Mouse (Mus musculus): ENCODE measurements around the gene Acta2. TPM values are rescaled to one million over a fixed set of nuclear protein-coding genes. Genes with fewer than 3 reads are reported as not detected.

Acta2 gene
- polyA plus RNA-seq, 1 experiment: 117 TPM

DNA sequence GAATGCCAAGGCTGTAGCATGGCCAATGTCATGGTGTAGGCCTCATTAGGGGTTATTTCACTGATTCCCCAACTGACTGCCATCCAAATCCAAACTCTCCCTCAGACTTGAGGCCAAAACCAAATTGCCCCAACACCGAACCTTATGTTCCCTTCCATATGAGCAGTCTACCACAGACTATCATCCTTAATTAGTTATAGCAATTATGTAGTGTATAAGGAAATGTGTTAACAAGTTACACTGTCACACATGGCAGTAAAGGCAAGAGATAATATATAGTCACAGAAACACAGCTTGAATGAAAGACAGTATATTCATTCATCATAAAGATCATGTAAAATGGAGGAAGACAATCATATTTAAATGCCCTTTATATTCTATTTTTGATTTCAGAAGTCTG lies 17.7 kb upstream of the Acta2 start:
- H3K4me1 ChIP-seq (replicated peaks; ENCODE audit: control insufficient read depth, insufficient read depth, low read length): no peaks in the 10 kb centered on the region; the same call in 1 of the 2 replicates
- TF ChIP-seq POLR2A (IDR thresholded peaks at IDR 0.05; ENCODE audit: control insufficient read depth, extremely low read depth, insufficient read depth, low read length, poor library complexity) (no peak), CTCF (IDR thresholded peaks at IDR 0.05; ENCODE audit: borderline replicate concordance, control insufficient read depth, extremely low read depth, insufficient read depth, low read length, poor library complexity) (no peak)
- no peak overlapping the region for H3K4me3 ChIP-seq (ENCODE audit: control insufficient read depth, insufficient read depth, low read length)
- H3K27me3 ChIP-seq (ENCODE audit: control insufficient read depth, insufficient read depth, low read length): no peaks in the 10 kb centered on the region
- H3K36me3 ChIP-seq (ENCODE audit: control insufficient read depth, insufficient read depth, low read length): no peaks in the 10 kb centered on the region
- DNase-seq: no peak
- H3K27ac ChIP-seq (ENCODE audit: control insufficient read depth, insufficient read depth, low read length): no peak overlapping the region
- 100% methylated on average over 1 of the region's 1 CpGs for WGBS

DNA sequence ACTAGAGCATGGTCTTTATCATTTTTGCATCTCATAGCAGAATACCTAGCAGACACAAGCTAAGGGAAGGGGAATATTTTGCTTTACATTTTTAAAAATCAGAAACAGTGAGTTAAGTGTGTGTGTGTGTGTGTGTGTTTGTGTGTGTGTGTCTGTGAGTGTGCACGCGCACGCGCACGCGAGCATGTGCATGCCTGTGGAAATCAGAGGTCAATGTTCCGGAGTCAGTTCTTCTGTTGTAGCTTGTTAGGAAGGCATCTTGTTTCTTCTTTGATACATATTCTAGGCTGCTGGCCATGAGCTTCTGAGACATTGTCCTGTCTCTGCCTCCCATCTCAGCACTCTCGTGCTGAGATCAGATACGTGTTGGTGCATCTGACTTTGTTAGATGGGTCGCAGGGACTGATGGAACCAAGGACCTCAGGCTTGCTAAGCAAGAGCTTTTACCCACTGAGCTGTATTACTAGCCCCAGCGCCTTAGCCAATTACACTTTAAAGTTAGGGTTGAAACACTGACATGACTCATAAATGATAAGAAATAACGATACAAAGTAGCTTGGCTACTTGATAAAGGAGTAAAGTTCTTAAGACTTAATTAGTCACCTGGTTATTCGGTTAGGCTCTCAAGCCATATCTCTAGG lies 15.6 kb upstream of the Acta2 start:
- no peak for DNase-seq
- Histone ChIP-seq H3K27me3 (ENCODE audit: control insufficient read depth, insufficient read depth, low read length) (no peaks in the 10 kb centered on the region), H3K4me1 (replicated peaks; ENCODE audit: control insufficient read depth, insufficient read depth, low read length) (no peaks in the 10 kb centered on the region; the same call in 1 of the 2 replicates), H3K27ac (ENCODE audit: control insufficient read depth, insufficient read depth, low read length) (no peak overlapping the region), H3K36me3 (ENCODE audit: control insufficient read depth, insufficient read depth, low read length) (no peaks in the 10 kb centered on the region), H3K4me3 (ENCODE audit: control insufficient read depth, insufficient read depth, low read length) (no peak overlapping the region)
- 98% methylated on average over 13 of the region's 13 CpGs for WGBS
- TF ChIP-seq POLR2A (IDR thresholded peaks at IDR 0.05; ENCODE audit: control insufficient read depth, extremely low read depth, insufficient read depth, low read length, poor library complexity) (no peak), CTCF (IDR thresholded peaks at IDR 0.05; ENCODE audit: borderline replicate concordance, control insufficient read depth, extremely low read depth, insufficient read depth, low read length, poor library complexity) (no peak)

DNA sequence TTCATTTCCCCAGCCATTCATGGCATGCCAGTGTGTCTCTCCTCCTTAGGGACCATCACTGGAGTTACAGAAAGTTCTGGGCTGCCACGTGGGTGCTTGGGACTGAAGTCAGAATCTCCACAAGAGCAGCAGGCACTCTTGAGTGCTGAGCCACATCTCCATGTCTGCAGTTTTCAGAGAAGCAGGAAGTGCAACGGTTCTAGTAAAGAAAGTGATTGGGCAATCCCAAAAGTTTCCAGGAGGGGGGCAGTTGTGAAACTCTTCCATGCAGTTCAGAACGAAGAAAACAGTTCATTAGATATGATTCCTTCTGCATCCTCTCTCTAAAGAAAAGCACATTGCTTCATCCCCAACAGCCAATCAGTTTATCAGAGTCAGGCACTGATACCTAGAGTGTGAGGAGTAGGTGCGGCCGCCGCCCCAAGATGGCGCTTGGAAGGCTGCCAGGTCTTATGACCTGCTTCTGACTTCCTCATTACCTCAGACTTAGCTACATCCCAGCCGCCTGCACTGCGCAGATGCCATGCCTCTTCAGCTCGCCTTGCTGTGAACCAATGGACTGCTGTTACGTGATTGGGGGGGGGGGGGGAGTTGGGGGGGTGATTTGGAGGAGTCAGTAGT lies 14.8 kb upstream of the Acta2 start:
- Histone ChIP-seq H3K36me3 (ENCODE audit: control insufficient read depth, insufficient read depth, low read length) (no peaks in the 10 kb centered on the region), H3K4me3 (ENCODE audit: control insufficient read depth, insufficient read depth, low read length) (no peak overlapping the region), H3K27ac (ENCODE audit: control insufficient read depth, insufficient read depth, low read length) (no peak overlapping the region), H3K4me1 (replicated peaks; ENCODE audit: control insufficient read depth, insufficient read depth, low read length) (no peaks in the 10 kb centered on the region; the same call in 1 of the 2 replicates), H3K27me3 (ENCODE audit: control insufficient read depth, insufficient read depth, low read length) (no peaks in the 10 kb centered on the region)
- TF ChIP-seq CTCF (IDR thresholded peaks at IDR 0.05; ENCODE audit: borderline replicate concordance, control insufficient read depth, extremely low read depth, insufficient read depth, low read length, poor library complexity) (no peak), POLR2A (IDR thresholded peaks at IDR 0.05; ENCODE audit: control insufficient read depth, extremely low read depth, insufficient read depth, low read length, poor library complexity) (no peak)
- WGBS: 89% methylated on average over 11 of the region's 11 CpGs
- DNase-seq: no peak

DNA sequence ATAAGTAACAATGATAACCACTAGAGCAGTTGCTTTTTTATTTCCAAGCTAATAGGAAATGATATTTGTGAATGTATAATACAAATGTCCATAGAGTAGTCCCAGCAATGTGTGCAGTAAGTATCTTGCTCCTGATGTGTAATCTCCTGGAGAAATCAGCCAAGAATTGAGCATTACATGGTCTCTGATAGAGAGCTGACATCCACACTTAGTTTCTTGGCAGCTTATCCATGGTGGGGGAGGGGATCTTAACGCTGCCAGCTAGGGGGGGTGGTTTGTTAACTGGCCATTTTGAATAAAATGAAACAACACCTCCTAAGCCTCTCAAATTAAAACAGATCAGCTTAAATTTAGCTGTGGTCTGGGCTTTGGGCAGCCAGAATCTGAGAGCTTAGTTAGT lies 13.6 kb upstream of the Acta2 start:
- 83% methylated on average over 1 of the region's 1 CpGs for WGBS
- H3K27ac ChIP-seq (ENCODE audit: control insufficient read depth, insufficient read depth, low read length): no peak overlapping the region
- TF ChIP-seq POLR2A (IDR thresholded peaks at IDR 0.05; ENCODE audit: control insufficient read depth, extremely low read depth, insufficient read depth, low read length, poor library complexity) (no peak), CTCF (IDR thresholded peaks at IDR 0.05; ENCODE audit: borderline replicate concordance, control insufficient read depth, extremely low read depth, insufficient read depth, low read length, poor library complexity) (no peak)
- no peaks in the 10 kb centered on the region for H3K27me3 ChIP-seq (ENCODE audit: control insufficient read depth, insufficient read depth, low read length)
- no peaks in the 10 kb centered on the region; the same call in 1 of the 2 replicates for H3K4me1 ChIP-seq (replicated peaks; ENCODE audit: control insufficient read depth, insufficient read depth, low read length)
- no peak for DNase-seq
- no peak overlapping the region for H3K4me3 ChIP-seq (ENCODE audit: control insufficient read depth, insufficient read depth, low read length)
- H3K36me3 ChIP-seq (ENCODE audit: control insufficient read depth, insufficient read depth, low read length): no peaks in the 10 kb centered on the region

DNA sequence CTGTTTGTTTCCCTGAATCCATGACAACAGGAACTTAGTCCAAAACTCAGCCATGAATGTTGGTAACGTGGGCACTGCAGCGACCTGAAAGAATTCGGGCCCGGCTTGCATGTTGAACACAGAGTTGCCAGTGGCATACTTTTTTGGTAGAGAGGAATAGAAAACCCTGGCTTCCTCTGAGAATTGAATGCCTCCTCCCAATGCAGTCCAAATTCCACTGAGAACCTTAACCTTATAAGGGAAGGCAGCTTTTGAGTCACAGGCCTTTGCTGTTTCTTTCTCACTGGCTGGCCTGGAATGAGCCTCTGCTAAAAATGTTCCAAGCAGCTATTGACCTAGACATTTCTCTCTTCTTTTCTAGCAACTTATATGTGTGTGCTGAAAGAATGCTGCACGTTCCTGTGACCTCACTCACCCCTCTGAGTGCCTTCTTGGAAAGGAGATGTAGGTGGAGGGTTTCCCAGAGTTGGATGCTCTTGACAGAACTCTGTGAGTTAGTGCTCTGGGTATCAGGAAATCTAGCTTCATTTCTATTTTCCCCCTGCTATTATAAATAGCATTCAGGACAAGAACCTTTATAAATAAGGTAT lies 10.3 kb upstream of the Acta2 start:
- DNase-seq: no peak
- Histone ChIP-seq H3K4me3 (ENCODE audit: control insufficient read depth, insufficient read depth, low read length) (no peak overlapping the region), H3K27me3 (ENCODE audit: control insufficient read depth, insufficient read depth, low read length) (no peaks in the 10 kb centered on the region), H3K4me1 (replicated peaks; ENCODE audit: control insufficient read depth, insufficient read depth, low read length) (no peaks in the 10 kb centered on the region; the same call in 1 of the 2 replicates), H3K27ac (ENCODE audit: control insufficient read depth, insufficient read depth, low read length) (no peak overlapping the region), H3K36me3 (ENCODE audit: control insufficient read depth, insufficient read depth, low read length) (no peaks in the 10 kb centered on the region)
- TF ChIP-seq POLR2A (IDR thresholded peaks at IDR 0.05; ENCODE audit: control insufficient read depth, extremely low read depth, insufficient read depth, low read length, poor library complexity) (no peak), CTCF (IDR thresholded peaks at IDR 0.05; ENCODE audit: borderline replicate concordance, control insufficient read depth, extremely low read depth, insufficient read depth, low read length, poor library complexity) (no peak)
- WGBS: 84% methylated on average over 5 of the region's 5 CpGs

DNA sequence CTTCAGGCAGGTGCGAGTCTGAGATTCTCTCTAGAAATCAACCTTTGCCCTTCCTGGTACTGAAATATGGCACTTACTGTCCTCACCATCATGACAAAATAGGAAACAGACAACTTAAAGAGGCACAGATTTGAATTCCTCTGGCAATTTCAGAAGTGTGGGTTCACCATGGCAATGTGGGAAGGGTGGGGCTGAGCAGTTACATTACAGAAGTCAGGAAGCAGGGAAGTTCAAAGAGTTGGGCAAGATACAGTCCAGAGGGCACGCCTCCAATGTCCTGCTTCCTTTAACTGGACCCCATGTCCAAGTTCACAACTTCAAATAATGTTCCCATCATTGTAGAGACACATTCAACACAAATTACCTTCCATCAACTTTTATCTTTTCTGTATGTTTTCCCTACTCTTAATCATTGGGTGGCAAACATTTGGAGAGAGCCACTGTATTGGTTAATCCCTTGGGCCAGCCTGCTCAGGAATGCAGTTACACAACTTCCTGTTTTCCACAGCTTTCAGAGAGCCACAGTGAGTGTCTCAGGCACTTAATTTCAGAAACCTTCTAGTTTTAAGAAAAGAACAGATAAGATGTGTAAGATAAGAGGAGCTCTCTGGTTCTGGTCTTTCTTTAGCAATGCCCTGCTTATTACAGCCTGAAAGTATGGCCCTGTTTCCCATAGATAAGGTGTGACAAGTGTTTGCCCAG lies 7.0 kb upstream of the Acta2 start:
- H3K4me3 ChIP-seq (ENCODE audit: control insufficient read depth, insufficient read depth, low read length): no peak overlapping the region
- no peaks in the 10 kb centered on the region for H3K36me3 ChIP-seq (ENCODE audit: control insufficient read depth, insufficient read depth, low read length)
- no peak overlapping the region for H3K27ac ChIP-seq (ENCODE audit: control insufficient read depth, insufficient read depth, low read length)
- H3K4me1 ChIP-seq (replicated peaks; ENCODE audit: control insufficient read depth, insufficient read depth, low read length): no peaks in the 10 kb centered on the region
- no peak for DNase-seq
- TF ChIP-seq CTCF (IDR thresholded peaks at IDR 0.05; ENCODE audit: borderline replicate concordance, control insufficient read depth, extremely low read depth, insufficient read depth, low read length, poor library complexity) (no peak), POLR2A (IDR thresholded peaks at IDR 0.05; ENCODE audit: control insufficient read depth, extremely low read depth, insufficient read depth, low read length, poor library complexity) (no peak)
- WGBS: 94% methylated on average over 2 of the region's 2 CpGs
- no peaks in the 10 kb centered on the region for H3K27me3 ChIP-seq (ENCODE audit: control insufficient read depth, insufficient read depth, low read length)
